In the genomic region with DNA sequence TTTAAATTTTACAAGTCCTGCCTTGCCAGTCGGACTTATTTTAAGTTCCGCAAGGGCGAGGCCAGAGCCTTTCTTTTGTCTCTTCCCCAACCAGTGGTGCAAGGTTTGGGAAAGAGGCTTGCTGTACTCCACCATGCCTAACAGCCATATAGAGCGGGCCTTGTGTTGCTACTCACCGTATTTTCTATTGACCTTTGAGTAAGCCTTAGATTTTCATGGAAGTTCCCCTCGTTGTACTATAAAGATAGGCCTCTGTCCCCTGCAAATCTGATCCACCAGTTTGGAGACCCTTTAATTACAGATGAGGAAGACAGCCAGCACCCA, we compare ENCODE assay signal across 7 mouse cellular contexts. TPM values are rescaled to one million over a fixed set of nuclear protein-coding genes. Genes with fewer than 3 reads are reported as not detected.
DNase-seq lines count a peak whose midpoint lies in the region; ATAC-seq and TF ChIP-seq lines count a peak whose summit lies in the region.

No protein-coding gene starts in this region.

- H3K27ac ChIP-seq in forebrain, embryonic 10.5 days = peak overlapping the region; percentile 100
- peak overlapping the region; percentile 100 for H3K27ac ChIP-seq in intestine, embryonic 15.5 days
- H3K27ac ChIP-seq in liver, postnatal 0 days (ENCODE audit: low read depth) = peak overlapping the region; percentile 100
- peak overlapping the region; percentile 99 for H3K27ac ChIP-seq in neural tube, embryonic 14.5 days (ENCODE audit: low read depth, low read length)

- H3K4me2 ChIP-seq in intestine, embryonic 15.5 days (replicated peaks) = peak overlapping the region; percentile 61
- peak overlapping the region; percentile 89 for H3K4me2 ChIP-seq in liver, postnatal 0 days (ENCODE audit: low read depth, low read length)
- H3K4me2 ChIP-seq in neural tube, embryonic 14.5 days (ENCODE audit: low read depth, low read length) = peak overlapping the region; percentile 68

- no peak for TF ChIP-seq CTCF in E14TG2a.4 (conservative IDR thresholded peaks at IDR 0.05; ENCODE audit: low read length)
- TF ChIP-seq CTCF in liver, postnatal 0 days (IDR thresholded peaks at IDR 0.05; ENCODE audit: low read depth) = no peak

- H3K9me3 ChIP-seq in E14TG2a.4 (ENCODE audit: low read length) = no peaks in the 10 kb centered on the region
- H3K9me3 ChIP-seq in forebrain, embryonic 10.5 days = no peaks in the 10 kb centered on the region
- no peaks in the 10 kb centered on the region for H3K9me3 ChIP-seq in intestine, embryonic 15.5 days
- H3K9me3 ChIP-seq in liver, postnatal 0 days (ENCODE audit: low read length) = no peaks in the 10 kb centered on the region
- no peaks in the 10 kb centered on the region for H3K9me3 ChIP-seq in neural tube, embryonic 14.5 days (ENCODE audit: control insufficient read depth, low read length)

- peaks cover 28% of the 10 kb centered on the region for H3K36me3 ChIP-seq in E14TG2a.4 (ENCODE audit: insufficient read depth, low read length)
- peaks cover 31% of the 10 kb centered on the region for H3K36me3 ChIP-seq in forebrain, embryonic 10.5 days (replicated peaks)
- H3K36me3 ChIP-seq in intestine, embryonic 15.5 days = no peaks in the 10 kb centered on the region
- peaks cover 17% of the 10 kb centered on the region for H3K36me3 ChIP-seq in liver, postnatal 0 days (replicated peaks; ENCODE audit: insufficient read depth, low read length)
- peaks cover 12% of the 10 kb centered on the region; the same call in 1 of the 2 replicates for H3K36me3 ChIP-seq in neural tube, embryonic 14.5 days (ENCODE audit: control insufficient read depth, insufficient read depth, low read length)

- peak overlapping the region; percentile 74 for H3K9ac ChIP-seq in intestine, embryonic 15.5 days
- H3K9ac ChIP-seq in liver, postnatal 0 days (replicated peaks) = peak overlapping the region; percentile 100
- peak overlapping the region; percentile 99 for H3K9ac ChIP-seq in neural tube, embryonic 14.5 days (replicated peaks; ENCODE audit: low read depth, low read length)

- no peaks in the 10 kb centered on the region for H3K27me3 ChIP-seq in E14TG2a.4 (ENCODE audit: insufficient read depth, low read length)
- no peaks in the 10 kb centered on the region for H3K27me3 ChIP-seq in forebrain, embryonic 10.5 days (ENCODE audit: poor library complexity, severe bottlenecking)
- no peaks in the 10 kb centered on the region for H3K27me3 ChIP-seq in intestine, embryonic 15.5 days (replicated peaks)
- no peaks in the 10 kb centered on the region for H3K27me3 ChIP-seq in liver, postnatal 0 days (ENCODE audit: insufficient read depth, low read length)
- H3K27me3 ChIP-seq in neural tube, embryonic 14.5 days (ENCODE audit: control insufficient read depth, insufficient read depth, low read length) = no peaks in the 10 kb centered on the region

- peak overlapping the region; percentile 99 for H3K4me3 ChIP-seq in E14TG2a.4 (replicated peaks; ENCODE audit: low read length)
- peak overlapping the region; percentile 100 for H3K4me3 ChIP-seq in forebrain, embryonic 10.5 days
- H3K4me3 ChIP-seq in intestine, embryonic 15.5 days (replicated peaks) = peak overlapping the region; percentile 98
- peak overlapping the region; percentile 98 for H3K4me3 ChIP-seq in liver, postnatal 0 days (ENCODE audit: low read depth, low read length)
- peak overlapping the region; percentile 99 for H3K4me3 ChIP-seq in neural tube, embryonic 14.5 days (ENCODE audit: low read depth, low read length)

- 5% methylated on average over 6 of the region's 6 CpGs for WGBS in forebrain, embryonic 10.5 days
- WGBS in intestine, embryonic 15.5 days = 6% methylated on average over 6 of the region's 6 CpGs
- whole genome bisulfite sequencing in liver, postnatal 0 days (ENCODE audit: insufficient replicate concordance) = 5% methylated on average over 6 of the region's 6 CpGs
- WGBS in neural tube, embryonic 14.5 days = 4% methylated on average over 6 of the region's 6 CpGs

- H3K4me1 ChIP-seq in E14TG2a.4 (replicated peaks; ENCODE audit: low read depth, low read length) = peaks cover 41% of the 10 kb centered on the region
- H3K4me1 ChIP-seq in forebrain, embryonic 10.5 days = peaks cover 31% of the 10 kb centered on the region
- 0 out of 2 replicates have a peak, but pooled peaks cover 5% of the 10 kb centered on the region for H3K4me1 ChIP-seq in intestine, embryonic 15.5 days (replicated peaks)
- peaks cover 8% of the 10 kb centered on the region for H3K4me1 ChIP-seq in liver, postnatal 0 days (ENCODE audit: insufficient read depth)
- H3K4me1 ChIP-seq in neural tube, embryonic 14.5 days (ENCODE audit: control insufficient read depth, insufficient read depth, low read length) = peaks cover 14% of the 10 kb centered on the region

- TF ChIP-seq EP300 in liver, postnatal 0 days (IDR thresholded peaks at IDR 0.05; ENCODE audit: low read depth) = no peak

- no peak for ATAC-seq in intestine, embryonic 15.5 days
- no peak for ATAC-seq in liver, postnatal 0 days
- ATAC-seq in neural tube, embryonic 14.5 days (ENCODE audit: low read depth) = no peak

- peak; percentile 33 for DNase-seq in adrenal gland, postnatal 14 days
- DNase-seq in forebrain, embryonic 10.5 days (ENCODE audit: extremely low spot score, low spot score) = peak; percentile 51
- peak; percentile 44 for DNase-seq in liver, postnatal 0 days
- DNase-seq in layer of hippocampus, adult 9-11 months = no peak

RNA-seq across cellular contexts. Expression of gene Hnrnpu, which starts 0.7 kb away (rescaled TPM):
- total RNA-seq in adrenal gland, postnatal 14 days (2021) = 419 and 430 TPM in 2 replicates
- polyA plus RNA-seq in forebrain, embryonic 10.5 days (2016; fragmentation: Nextera tagmentation; extraction: Ambion mirVana) = 437 and 457 TPM in 2 replicates
- 300 and 379 TPM in 2 replicates for polyA plus RNA-seq in intestine, embryonic 15.5 days (2015; fragmentation: Nextera tagmentation; extraction: Ambion mirVana)
- polyA plus RNA-seq in liver, postnatal 0 days (2015; fragmentation: Nextera tagmentation; extraction: Ambion mirVana) = 106 and 132 TPM in 2 replicates
- 267 and 325 TPM in 2 replicates for polyA plus RNA-seq in neural tube, embryonic 14.5 days (2014; fragmentation: Nextera tagmentation; extraction: Ambion mirVana)

RNA-seq across cellular contexts. Expression of gene Cox20, which starts 19.4 kb away (rescaled TPM):
- total RNA-seq in adrenal gland, postnatal 14 days (2021) = 88.1 and 107 TPM in 2 replicates
- 77.3 and 84.2 TPM in 2 replicates for polyA plus RNA-seq in forebrain, embryonic 10.5 days (2016; fragmentation: Nextera tagmentation; extraction: Ambion mirVana)
- 134 and 159 TPM in 2 replicates for polyA plus RNA-seq in intestine, embryonic 15.5 days (2015; fragmentation: Nextera tagmentation; extraction: Ambion mirVana)
- polyA plus RNA-seq in liver, postnatal 0 days (2015; fragmentation: Nextera tagmentation; extraction: Ambion mirVana) = 98.3 and 109 TPM in 2 replicates
- polyA plus RNA-seq in neural tube, embryonic 14.5 days (2014; fragmentation: Nextera tagmentation; extraction: Ambion mirVana) = 105 and 107 TPM in 2 replicates
